Mouse (Mus musculus): Measurements from ENCODE around the gene Zfp385a.

Zfp385a gene

DNA sequence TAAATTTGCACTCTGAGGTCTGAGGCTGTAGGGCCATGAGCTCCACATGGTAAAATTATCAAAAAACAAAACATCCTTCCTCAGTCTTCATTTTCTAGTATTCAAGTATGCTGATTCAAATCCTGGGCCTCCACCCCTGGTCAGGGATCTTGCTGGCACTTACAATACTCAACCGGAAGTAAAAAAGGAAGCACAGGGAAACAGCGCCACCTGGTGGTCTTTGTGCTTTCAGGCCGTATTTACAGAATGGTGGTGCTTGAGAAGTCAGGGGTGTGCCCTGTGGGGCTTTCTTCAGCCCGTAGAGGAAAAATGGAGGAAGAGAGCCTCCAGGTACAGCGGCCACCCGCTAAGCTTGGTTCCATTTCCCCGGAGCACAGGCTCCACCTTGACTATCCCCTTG is 32.8 kb downstream of the Zfp385a start:
- peak; percentile 93 for DNase-seq (ENCODE audit: low spot score)

- DNase-seq (ENCODE audit: low spot score) = no peak
Measured at GRCm38 (mm10) chr15:103305792-103306645, 33.9 kb downstream of the Zfp385a start.

- peak; percentile 92 for DNase-seq (ENCODE audit: low spot score)
Measured at GRCm38 (mm10) chr15:103305070-103305678, 34.7 kb downstream of the Zfp385a start.

GRCm38 (mm10) chr15:103304616-103304969 is 35.3 kb downstream of the Zfp385a start:
- DNase-seq (ENCODE audit: low spot score) = no peak

DNA sequence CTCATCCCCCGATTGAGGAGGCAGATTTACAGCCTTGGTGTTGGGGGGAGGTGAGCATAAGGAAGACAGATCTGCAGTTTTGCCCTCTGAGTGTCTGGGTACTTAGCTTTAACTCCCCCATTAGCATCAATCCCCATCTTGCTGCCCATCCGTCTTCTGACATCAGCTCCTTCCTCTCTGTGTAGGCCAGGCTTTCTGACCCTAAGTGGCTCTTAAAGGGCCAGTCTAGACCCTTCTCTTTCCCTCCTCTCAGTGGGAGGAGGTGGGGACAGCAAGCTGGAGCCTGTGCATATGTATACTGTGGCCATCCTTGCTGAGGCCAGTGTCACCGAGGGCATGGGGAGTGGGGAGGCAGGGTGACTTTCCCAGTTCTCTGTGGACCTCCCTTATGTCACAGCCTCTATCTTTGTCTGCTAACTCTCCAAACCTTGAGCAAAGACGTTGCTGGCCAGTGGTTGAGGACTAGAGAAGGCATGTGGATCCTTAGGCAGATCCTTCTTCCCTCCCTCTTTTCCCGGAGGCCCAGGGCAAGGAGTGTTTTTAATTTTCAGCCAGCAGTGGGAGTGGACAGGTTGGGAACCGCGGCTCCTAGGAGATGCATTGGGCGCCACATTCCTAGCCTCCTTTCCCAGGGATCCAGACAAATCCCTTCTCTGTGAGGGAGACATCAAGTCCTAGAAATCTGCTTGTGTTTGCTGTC is 35.8 kb downstream of the Zfp385a start:
- no peak for DNase-seq (ENCODE audit: low spot score)

DNA sequence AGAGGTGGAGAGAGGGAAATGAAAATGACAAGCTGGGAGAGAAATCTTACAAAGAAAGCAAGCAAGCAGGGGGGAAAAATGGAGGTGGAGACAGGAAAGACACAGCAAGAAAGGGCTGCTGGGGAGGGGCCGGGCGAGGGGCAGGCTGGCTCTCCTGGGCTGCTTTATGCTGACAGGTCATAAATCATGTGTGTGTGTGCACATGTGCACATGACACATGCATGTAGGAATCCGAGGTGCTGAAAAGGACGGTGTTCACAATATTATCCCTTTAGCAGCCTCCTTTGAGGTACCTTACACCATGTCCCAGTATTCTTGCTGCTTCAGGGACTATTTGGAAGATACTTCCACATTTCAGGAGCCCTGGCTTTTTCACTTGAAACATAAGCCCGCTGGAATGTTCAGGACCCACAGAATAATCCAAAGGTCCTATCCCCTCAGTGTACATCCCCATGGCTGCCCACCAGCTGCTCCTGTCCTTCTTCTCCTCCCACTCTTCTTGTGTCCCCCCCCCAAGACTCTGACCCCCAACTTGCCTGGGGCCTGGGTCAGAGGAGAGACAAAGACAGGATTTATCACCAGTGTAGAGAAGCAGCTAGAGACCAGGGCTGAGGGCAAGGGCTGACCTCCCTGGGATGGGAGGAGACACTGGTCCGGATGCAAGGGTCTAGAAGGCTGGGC is 37.4 kb downstream of the Zfp385a start:
- DNase-seq (ENCODE audit: low spot score) = no peak

- no peak for DNase-seq (ENCODE audit: low spot score)
Measured at GRCm38 (mm10) chr15:103301547-103302340, 38.1 kb downstream of the Zfp385a start.

DNA sequence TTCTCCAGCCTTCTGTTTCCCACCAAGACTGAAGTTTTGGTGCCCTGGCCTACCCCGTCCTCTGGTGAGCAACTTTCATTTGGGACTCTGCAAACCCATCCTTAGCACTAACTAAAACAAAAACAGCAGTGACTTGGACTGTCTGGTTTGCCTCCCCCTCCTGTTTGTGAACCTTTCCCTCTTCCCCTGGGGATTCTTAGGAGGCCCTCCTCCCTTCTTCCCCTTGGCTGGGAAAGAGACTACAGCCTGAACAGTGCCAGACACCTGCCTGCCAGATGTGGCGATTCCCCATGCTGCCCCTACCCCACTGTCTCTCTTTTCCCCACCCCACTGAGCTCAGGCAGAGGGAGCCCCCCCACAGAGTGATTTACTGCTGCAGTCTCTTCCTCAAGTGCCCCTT is 38.8 kb downstream of the Zfp385a start:
- no peak for DNase-seq (ENCODE audit: low spot score)

DNA sequence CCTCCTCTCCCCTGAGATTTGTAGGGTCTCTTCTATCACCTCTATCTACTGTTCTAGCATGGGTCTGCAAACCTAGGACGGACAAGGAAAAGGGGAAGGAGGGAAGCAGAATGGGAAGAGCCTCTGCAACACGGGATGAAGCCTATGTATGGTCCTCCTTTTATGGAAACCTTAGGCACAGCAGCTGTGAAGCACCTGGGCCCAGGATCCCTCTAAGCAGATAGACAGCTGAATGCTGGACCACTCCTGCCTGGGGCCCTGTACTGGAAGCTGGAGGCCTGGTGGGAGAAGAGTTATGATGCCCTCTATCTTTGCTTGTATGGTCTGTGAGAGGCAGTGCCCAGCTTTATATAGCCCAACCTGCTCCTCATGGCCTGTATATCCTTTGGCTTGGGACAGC is 39.3 kb downstream of the Zfp385a start:
- no peak for DNase-seq (ENCODE audit: low spot score)

DNA sequence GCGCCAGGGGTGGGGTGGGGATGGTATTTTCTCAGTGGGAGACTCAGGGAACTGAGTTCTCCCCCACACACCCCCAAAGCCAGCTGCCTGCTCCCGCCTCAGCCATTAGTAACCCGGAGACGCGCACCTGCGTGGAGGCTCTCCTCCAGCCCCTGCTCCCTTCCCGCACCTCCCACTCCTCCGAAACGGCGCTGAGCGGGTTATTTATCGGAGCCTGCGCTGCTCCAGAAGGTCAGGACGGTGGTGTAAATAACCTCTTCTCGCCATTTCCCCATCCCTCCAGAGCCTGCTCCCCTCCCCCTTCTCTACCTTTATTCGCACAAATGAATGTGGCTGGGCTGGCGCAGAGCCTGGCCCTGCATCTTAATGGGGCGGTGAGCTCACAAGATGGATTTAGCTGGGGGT is 39.8 kb downstream of the Zfp385a start:
- DNase-seq (ENCODE audit: low spot score) = no peak

DNA sequence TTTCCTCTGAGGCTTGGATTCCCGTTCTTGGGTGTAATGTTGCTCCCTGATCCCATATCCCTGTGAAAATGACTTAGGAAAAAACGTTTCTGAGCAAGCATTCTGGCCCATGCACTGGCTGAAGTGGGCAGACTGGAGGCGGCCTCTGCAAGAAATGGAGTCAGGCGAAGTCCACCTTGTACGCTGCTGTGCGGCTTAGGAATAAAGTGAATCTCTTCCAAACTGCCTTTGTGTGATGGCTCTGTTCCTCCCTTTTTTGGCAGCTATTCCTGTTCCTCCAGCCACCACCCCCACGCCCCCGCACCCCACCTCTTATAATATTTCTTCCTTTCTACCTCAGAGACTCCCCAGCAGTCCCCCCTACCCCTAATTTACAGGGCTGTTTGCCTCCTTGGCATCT is 40.2 kb downstream of the Zfp385a start:
- DNase-seq (ENCODE audit: low spot score) = no peak

- DNase-seq (ENCODE audit: low spot score) = no peak
Measured at GRCm38 (mm10) chr15:103298861-103299616, 40.9 kb downstream of the Zfp385a start.

GRCm38 (mm10) chr15:103298026-103298425 is 41.9 kb downstream of the Zfp385a start:
- DNase-seq (ENCODE audit: low spot score) = no peak

- no peak for DNase-seq (ENCODE audit: low spot score)
Measured at GRCm38 (mm10) chr15:103297313-103297712, 42.6 kb downstream of the Zfp385a start.

GRCm38 (mm10) chr15:103295851-103296250 is 44.0 kb downstream of the Zfp385a start:
- DNase-seq (ENCODE audit: low spot score) = no peak

DNA sequence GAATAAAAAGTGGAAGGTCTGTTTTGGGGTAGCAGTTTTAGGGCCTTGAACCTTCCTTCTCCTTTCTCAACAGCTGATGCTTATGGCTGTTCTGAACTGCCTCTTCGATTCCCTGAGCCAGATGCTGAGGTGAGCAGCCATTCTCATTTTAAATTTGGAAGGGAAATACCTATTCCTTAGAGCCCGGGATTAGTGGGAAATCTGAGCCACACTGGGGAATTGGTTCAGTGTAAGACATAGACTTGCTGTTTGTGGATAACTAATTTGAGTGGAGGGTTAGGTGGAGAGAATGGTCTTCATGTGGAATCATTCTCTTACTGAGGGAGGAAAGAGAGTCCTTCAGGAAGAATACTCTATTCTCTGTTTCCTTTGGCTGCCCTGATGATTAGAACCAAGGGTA is 45.2 kb downstream of the Zfp385a start:
- DNase-seq (ENCODE audit: low spot score) = no peak

- no peak for DNase-seq (ENCODE audit: low spot score)
Measured at GRCm38 (mm10) chr15:103293375-103293774, 46.5 kb downstream of the Zfp385a start.

DNA sequence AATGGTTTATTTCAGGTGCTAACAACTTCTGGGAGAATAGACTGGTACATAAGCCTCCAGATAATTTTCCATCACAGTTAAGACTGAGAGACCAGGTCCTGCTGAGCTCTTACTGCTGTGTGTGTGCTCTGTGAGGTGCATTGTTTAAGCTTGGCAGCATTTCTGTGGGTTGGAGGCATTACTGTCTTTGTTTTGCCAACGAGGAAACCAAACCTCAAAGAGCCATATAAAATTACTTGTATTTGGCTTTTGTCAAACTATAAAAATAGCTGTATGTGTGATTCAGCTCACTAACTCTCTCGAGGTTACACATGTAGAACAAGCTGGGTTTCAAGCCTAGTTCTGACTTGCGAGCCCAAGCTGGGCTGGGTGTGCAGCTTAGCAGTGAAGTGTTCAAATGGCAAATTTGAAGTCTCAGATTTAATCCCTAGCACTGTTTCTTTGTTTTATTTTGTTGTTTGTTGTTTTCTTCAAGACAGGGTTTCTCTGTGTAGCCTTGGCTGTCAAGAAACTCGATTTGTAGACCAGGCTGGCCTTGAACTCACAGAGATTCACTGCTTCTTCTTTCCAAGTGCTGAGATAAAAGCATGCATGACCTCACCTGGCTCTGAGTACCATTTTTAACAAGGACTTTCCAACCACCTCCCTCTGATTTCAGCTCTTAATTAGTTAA is 47.1 kb downstream of the Zfp385a start:
- no peak for DNase-seq (ENCODE audit: low spot score)

GRCm38 (mm10) chr15:103290843-103291242 is 49.0 kb downstream of the Zfp385a start:
- DNase-seq (ENCODE audit: low spot score) = no peak

GRCm38 (mm10) chr15:103290417-103290816 is 49.5 kb downstream of the Zfp385a start:
- DNase-seq (ENCODE audit: low spot score) = no peak
